7 mouse cellular contexts compared by ENCODE assay signal in genomic region chr4:148448853-148449245, GRCm38 (mm10). TPM values are rescaled to one million over a fixed set of nuclear protein-coding genes. Genes with fewer than 3 reads are reported as not detected.
DNase-seq lines count a peak whose midpoint lies in the region; ATAC-seq lines count a peak whose summit lies in the region.

No protein-coding gene starts in this region.

- 0% methylated on average over 15 of the region's 15 CpGs for WGBS in neural tube, embryonic 11.5 days
- under 1% methylated on average over 15 of the region's 15 CpGs for WGBS in forebrain, embryonic 12.5 days

- peak overlapping the region; percentile 77 for H3K4me2 ChIP-seq in neural tube, embryonic 11.5 days (ENCODE audit: low read depth)
- H3K4me2 ChIP-seq in forebrain, embryonic 12.5 days = peak overlapping the region; percentile 80

- no peak for DNase-seq in neural tube, embryonic 11.5 days (ENCODE audit: low spot score)
- DNase-seq in neural tube, embryonic 10.5 days (ENCODE audit: extremely low spot score, low spot score) = no peak
- peak; percentile 42 for DNase-seq in adrenal gland, postnatal 25 days
- peak; percentile 38 to 71 for DNase-seq in kidney, postnatal 25 days
- DNase-seq in mesoderm, embryonic 11.5 days (ENCODE audit: low read depth, low spot score) = peak; percentile 34
- no peak for DNase-seq in right cerebral cortex, postnatal 36 days (ENCODE audit: low spot score in 2 of 2)

- H3K27me3 ChIP-seq in neural tube, embryonic 11.5 days (ENCODE audit: control insufficient read depth, insufficient read depth, low read length) = no peaks in the 10 kb centered on the region
- H3K27me3 ChIP-seq in forebrain, embryonic 12.5 days = no peaks in the 10 kb centered on the region

- peak overlapping the region; percentile 95 for H3K4me3 ChIP-seq in neural tube, embryonic 11.5 days (ENCODE audit: low read depth, low read length)
- peak overlapping the region; percentile 97 for H3K4me3 ChIP-seq in forebrain, embryonic 12.5 days (replicated peaks)

- H3K27ac ChIP-seq in neural tube, embryonic 11.5 days (ENCODE audit: low read depth, low read length) = peak overlapping the region; percentile 49; the same call in 1 of the 2 replicates
- peak overlapping the region; percentile 85 for H3K27ac ChIP-seq in forebrain, embryonic 12.5 days

- peaks cover 2% of the 10 kb centered on the region; the same call in 1 of the 2 replicates for H3K36me3 ChIP-seq in neural tube, embryonic 11.5 days (ENCODE audit: control insufficient read depth, insufficient read depth, low read length)
- peaks cover 20% of the 10 kb centered on the region for H3K36me3 ChIP-seq in forebrain, embryonic 12.5 days (replicated peaks)

- H3K9ac ChIP-seq in neural tube, embryonic 11.5 days (ENCODE audit: low read length) = peak overlapping the region; percentile 87
- peak overlapping the region; percentile 88 for H3K9ac ChIP-seq in forebrain, embryonic 12.5 days

- H3K9me3 ChIP-seq in neural tube, embryonic 11.5 days (ENCODE audit: control insufficient read depth, low read length) = no peaks in the 10 kb centered on the region
- no peaks in the 10 kb centered on the region for H3K9me3 ChIP-seq in forebrain, embryonic 12.5 days

- H3K4me1 ChIP-seq in neural tube, embryonic 11.5 days (ENCODE audit: control insufficient read depth, insufficient read depth, low read length) = peaks cover 11% of the 10 kb centered on the region
- peaks cover 31% of the 10 kb centered on the region for H3K4me1 ChIP-seq in forebrain, embryonic 12.5 days

- ATAC-seq in neural tube, embryonic 11.5 days (ENCODE audit: insufficient read depth, low FRiP score, low TSS enrichment) = peak; percentile 25
- no peak for ATAC-seq in forebrain, embryonic 12.5 days (ENCODE audit: low FRiP score)

RNA-seq across cellular contexts. Expression of gene Mtor, which starts 0.4 kb away (rescaled TPM):
- polyA plus RNA-seq in neural tube, embryonic 11.5 days (2014; fragmentation: Nextera tagmentation; extraction: Ambion mirVana) = 34.1 and 36.1 TPM in 2 replicates
- total RNA-seq in adrenal gland, postnatal 25 days (2021) = 61.0 and 81.2 TPM in 2 replicates
- 31.2 and 35.1 TPM in 2 replicates for polyA plus RNA-seq in forebrain, embryonic 12.5 days (2016; fragmentation: Nextera tagmentation; extraction: Ambion mirVana)

RNA-seq across cellular contexts. Expression of gene Ubiad1, which starts 4.3 kb away (rescaled TPM):
- polyA plus RNA-seq in neural tube, embryonic 11.5 days (2014; fragmentation: Nextera tagmentation; extraction: Ambion mirVana) = 17.6 and 19.0 TPM in 2 replicates
- total RNA-seq in adrenal gland, postnatal 25 days (2021) = 20.9 and 21.5 TPM in 2 replicates
- polyA plus RNA-seq in forebrain, embryonic 12.5 days (2016; fragmentation: Nextera tagmentation; extraction: Ambion mirVana) = 19.1 and 20.8 TPM in 2 replicates

RNA-seq across cellular contexts. Expression of gene Angptl7, which starts 51.4 kb away (rescaled TPM):
- polyA plus RNA-seq in neural tube, embryonic 11.5 days (2014; fragmentation: Nextera tagmentation; extraction: Ambion mirVana) = 0.31 and 0.32 TPM in 2 replicates
- total RNA-seq in adrenal gland, postnatal 25 days (2021) = 0.52 and 1.3 TPM in 2 replicates
- polyA plus RNA-seq in forebrain, embryonic 12.5 days (2016; fragmentation: Nextera tagmentation; extraction: Ambion mirVana) = 0.29 and 0.51 TPM in 2 replicates

Comparison
In these comparisons a context has a peak if more than half of its experiments do, and no peak if none do; other contexts are left out.
1. DNase-seq: peak in adrenal gland, postnatal 25 days (single experiment), kidney, postnatal 25 days (2 of 2) and mesoderm, embryonic 11.5 days (single experiment); none in neural tube, embryonic 11.5 days (single experiment), neural tube, embryonic 10.5 days (single experiment) and right cerebral cortex, postnatal 36 days (0 of 2).